Mouse (Mus musculus) heart, embryonic 10.5 days (tissue): ENCODE measurements around the gene Cryl1. TPM values are rescaled to one million over a fixed set of nuclear protein-coding genes. Genes with fewer than 3 reads are reported as not detected.
A peak's percentile ranks its signal among the peaks of the same experiment; 100 is the strongest.

Source experiments
- DNase-seq: peaks from one replicate; pipeline ENCODE4 v3.0.0-alpha.2; 2017; ENCODE audit warnings: low spot score
- H3K27ac ChIP-seq: fragments of 300-500 bp; sonication (generic); 2 replicates; pipeline ENCODE4 v1.5.1; 2016; ENCODE audit warnings: mild to moderate bottlenecking
- H3K27me3 ChIP-seq: fragments of 300-500 bp; sonication (generic); 2 replicates; pipeline ENCODE4 v1.6.1; 2016; ENCODE audit warnings: mild to moderate bottlenecking; ENCODE audit not compliant: poor library complexity, insufficient read depth, severe bottlenecking
- H3K36me3 ChIP-seq: fragments of 300-500 bp; sonication (generic); 2 replicates; pipeline ENCODE4 v1.6.1; 2016; ENCODE audit warnings: mild to moderate bottlenecking, moderate library complexity
- H3K4me1 ChIP-seq: fragments of 300-500 bp; sonication (generic); 2 replicates; pipeline ENCODE4 v1.6.1; 2016; ENCODE audit warnings: mild to moderate bottlenecking
- H3K4me3 ChIP-seq: fragments of 300-500 bp; sonication (generic); 2 replicates; pipeline ENCODE4 v1.5.1; 2016; ENCODE audit warnings: mild to moderate bottlenecking, moderate library complexity
- H3K9me3 ChIP-seq: fragments of 300-500 bp; sonication (generic); 2 replicates; pipeline ENCODE4 v1.6.1; 2016; ENCODE audit warnings: mild to moderate bottlenecking, moderate library complexity
- WGBS: fragments of 180-500 bp; shearing (Covaris S2); methylation state at CpG from one replicate; pipeline ENCODE4 v1.1.7; 2016; 5-methylcytosine and 5-hydroxymethylcytosine counted together
- polyA plus RNA-seq: library from polyadenylated mRNA; unstranded; fragments of >200 nt; fragmentation: Nextera tagmentation; extraction: Ambion mirVana; gene quantifications from 2 replicates; pipeline ENCODE4 v1.2.1, GENCODE M21; 2016

The Cryl1 gene
- polyA plus RNA-seq, 1 experiment from 2014 or later = 9.7 TPM

DNA sequence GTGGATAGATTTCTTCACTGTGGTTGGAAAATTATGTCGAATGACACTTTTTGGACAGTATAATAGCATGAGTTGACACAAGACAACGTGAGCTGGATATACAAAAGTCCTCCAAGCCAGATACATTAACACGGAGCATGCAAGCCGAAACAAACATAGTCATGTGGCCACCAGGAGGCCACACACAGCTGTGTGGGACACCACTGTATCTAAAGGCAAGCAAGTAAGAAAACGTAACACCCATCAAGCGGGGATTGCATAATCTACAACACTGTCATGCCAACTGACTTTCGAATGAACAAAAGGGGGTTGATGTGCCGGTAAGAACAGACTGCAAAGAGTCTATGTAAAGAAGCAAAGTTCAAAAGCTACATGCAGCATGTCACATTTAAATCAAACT, 65.8 kb downstream of the Cryl1 start:
- Histone ChIP-seq H3K36me3 (no peaks in the 10 kb centered on the region), H3K27ac (no peak overlapping the region), H3K4me3 (no peak overlapping the region), H3K9me3 (no peaks in the 10 kb centered on the region), H3K27me3 (no peaks in the 10 kb centered on the region), H3K4me1 (peaks cover 8% of the 10 kb centered on the region; the same call in 1 of the 2 replicates)
- 84% methylated on average over 8 of the region's 8 CpGs for WGBS
- DNase-seq = no peak

DNA sequence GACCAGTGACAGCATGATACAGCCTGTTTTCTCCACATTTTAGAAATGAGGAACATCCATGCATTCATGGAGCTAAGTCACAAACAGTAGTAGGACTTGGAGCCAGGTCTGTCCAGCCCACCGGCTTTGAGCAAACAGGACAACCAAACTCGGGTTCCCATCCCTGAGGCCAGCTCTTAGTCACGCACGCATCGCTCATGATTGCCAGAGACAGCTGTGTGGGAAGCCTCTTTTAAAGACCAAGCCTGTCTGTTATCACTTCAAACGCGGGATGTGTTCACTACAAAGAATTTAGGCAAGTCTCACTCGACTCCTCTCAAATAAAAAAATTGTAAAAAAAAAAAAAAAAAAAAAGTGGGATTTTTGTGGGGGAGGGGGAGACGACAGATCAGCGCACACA, 67.2 kb downstream of the Cryl1 start:
- H3K36me3 ChIP-seq = no peaks in the 10 kb centered on the region
- H3K4me1 ChIP-seq = peaks cover 8% of the 10 kb centered on the region; the same call in 1 of the 2 replicates
- 76% methylated on average over 10 of the region's 10 CpGs for WGBS

DNA sequence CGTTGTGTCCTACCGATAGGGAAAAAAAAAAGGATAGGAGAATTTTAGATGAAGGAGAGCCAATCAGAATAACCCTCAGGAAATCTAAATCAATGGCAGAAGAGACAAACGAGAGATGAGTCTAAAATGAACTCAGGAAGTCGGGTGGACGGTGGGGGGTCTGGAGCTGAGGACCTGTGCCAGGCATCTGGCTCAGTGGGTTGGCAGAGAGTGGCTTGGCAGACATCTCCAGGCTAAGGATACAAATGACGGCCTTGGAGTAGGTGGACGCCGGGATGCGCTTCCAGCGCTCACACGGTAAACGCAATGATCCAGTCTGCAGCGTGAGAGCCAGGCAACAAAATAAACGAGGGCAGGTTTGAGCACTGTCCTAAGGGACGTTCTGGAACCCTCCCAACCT, 68.7 kb downstream of the Cryl1 start:
- 90% methylated on average over 15 of the region's 15 CpGs for WGBS

More for the DNA sequence above, 67.2 kb downstream of the Cryl1 start:
- H3K9me3 ChIP-seq = no peaks in the 10 kb centered on the region
- no peak overlapping the region for H3K4me3 ChIP-seq
- no peak overlapping the region for H3K27ac ChIP-seq
- H3K27me3 ChIP-seq = no peaks in the 10 kb centered on the region
- no peak for DNase-seq

DNA sequence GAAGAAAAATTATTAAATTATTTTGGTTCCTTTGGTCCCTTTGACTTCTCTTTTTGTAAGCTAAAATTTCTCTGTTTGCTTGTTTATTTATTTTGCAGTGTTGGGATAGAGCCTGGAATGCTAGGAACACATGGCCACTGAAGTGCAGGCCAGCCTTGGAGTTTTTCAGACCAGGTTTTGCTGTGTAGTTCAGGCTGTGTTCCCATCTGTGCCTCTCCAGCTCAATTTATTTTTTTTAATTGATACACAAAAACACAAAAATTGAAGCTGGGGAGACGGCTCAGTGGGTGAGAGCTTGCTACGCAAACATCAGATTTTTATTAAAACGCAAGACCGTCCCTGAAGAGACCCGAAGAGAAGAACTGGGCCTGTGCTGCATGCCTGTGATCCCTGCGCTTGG, 71.6 kb downstream of the Cryl1 start:
- H3K4me1 ChIP-seq = peaks cover 8% of the 10 kb centered on the region; the same call in 1 of the 2 replicates
- no peak for DNase-seq
- H3K27me3 ChIP-seq = no peaks in the 10 kb centered on the region
- no peak overlapping the region for H3K27ac ChIP-seq
- H3K4me3 ChIP-seq = no peak overlapping the region
- no peaks in the 10 kb centered on the region for H3K9me3 ChIP-seq
- no peaks in the 10 kb centered on the region for H3K36me3 ChIP-seq
- 91% methylated on average over 6 of the region's 6 CpGs for WGBS

More for the DNA sequence above, 68.7 kb downstream of the Cryl1 start:
- Histone ChIP-seq H3K27me3 (no peaks in the 10 kb centered on the region), H3K36me3 (no peaks in the 10 kb centered on the region), H3K4me1 (peaks cover 8% of the 10 kb centered on the region; the same call in 1 of the 2 replicates), H3K27ac (no peak overlapping the region), H3K9me3 (no peaks in the 10 kb centered on the region), H3K4me3 (no peak overlapping the region)
- no peak for DNase-seq

DNA sequence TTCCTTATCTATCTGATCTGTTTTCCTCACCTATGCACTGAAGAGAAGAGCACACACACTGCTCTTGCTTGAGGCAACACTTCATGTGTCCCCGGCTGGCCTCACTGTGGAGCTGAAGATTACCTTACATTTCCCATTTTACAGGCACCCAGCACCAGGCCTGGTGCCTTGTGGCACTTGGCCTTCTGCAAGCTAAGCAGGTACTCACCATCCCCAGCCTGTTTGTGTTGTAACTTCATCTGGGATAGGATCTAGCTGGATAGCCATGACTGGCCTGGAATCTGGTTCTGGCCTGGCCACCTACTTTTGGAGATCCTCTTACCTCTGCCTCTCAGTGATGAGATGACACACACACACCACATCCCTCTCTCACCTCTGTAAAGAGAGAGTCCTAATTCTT, 79.5 kb downstream of the Cryl1 start:
- Histone ChIP-seq H3K27ac (no peak overlapping the region), H3K4me3 (no peak overlapping the region), H3K4me1 (peaks cover 16% of the 10 kb centered on the region), H3K9me3 (no peaks in the 10 kb centered on the region), H3K27me3 (no peaks in the 10 kb centered on the region), H3K36me3 (no peaks in the 10 kb centered on the region)
- WGBS = 79% methylated on average over 1 of the region's 1 CpGs
- DNase-seq = no peak

DNA sequence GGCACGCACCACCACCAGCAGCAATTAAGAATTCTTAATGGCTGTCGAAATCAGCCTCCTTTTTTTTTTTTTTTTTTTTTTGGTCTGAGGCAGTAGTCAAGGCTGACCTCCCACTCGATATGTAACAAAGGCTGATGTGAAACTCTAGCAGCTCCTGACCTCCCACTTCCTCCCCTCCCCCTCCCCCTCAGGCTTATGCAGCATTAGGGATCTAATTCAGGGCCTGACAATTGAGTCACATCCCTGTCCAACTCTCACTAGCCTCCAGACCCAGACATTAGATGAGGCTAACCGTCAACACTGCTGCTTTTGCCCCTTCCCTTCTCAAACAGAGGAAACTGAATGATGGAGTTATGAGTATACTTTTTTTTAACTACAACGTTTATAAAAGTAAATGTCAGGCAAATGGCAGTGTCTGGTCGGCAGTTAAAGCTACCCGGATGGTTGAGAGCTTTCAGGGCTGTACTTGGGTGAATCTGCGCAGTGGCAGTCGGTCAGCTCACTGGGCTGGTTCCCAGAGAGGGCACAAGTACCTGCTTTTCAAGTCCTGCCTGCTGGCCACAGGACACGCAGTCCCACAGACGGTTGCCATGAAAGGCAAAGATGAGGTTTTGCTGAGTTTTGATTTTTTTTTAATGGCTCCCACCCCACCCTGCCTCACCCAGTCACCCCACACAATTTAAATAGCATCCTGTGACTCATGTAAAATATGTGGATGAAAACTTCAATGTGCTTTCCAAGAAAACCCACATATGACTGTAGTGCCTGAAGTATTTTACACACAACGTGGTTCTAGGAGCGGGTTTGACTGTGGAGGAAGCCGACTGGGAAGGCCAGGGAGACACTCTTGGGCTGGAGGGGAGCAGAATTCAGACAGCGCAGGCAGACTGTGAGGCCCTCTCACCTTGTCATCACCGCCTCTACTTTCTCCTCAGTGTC, 81.4 kb downstream of the Cryl1 start:
- no peaks in the 10 kb centered on the region for H3K36me3 ChIP-seq
- H3K27ac ChIP-seq = peak overlapping the region; percentile 30; the same call in 1 of the 2 replicates
- H3K27me3 ChIP-seq = no peaks in the 10 kb centered on the region

DNA sequence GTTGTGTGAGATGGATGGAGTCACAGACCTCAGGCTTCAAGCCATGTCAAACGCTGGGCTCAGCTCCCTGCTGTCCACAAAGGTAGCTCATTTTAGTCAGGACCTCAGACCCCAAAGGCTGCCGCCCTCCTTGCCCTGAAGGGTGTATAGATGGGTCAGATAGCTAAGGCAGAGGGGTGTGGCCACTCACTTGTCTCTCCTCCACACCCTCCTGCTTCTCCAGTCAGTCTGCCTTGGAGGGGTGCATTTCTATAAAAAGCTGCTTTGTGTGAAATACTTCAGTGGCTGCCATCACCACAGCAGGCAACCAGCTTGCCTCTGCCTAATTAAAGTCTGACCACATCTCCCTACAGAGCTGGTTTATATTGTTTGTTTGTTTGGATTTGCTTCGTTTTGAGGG, 82.4 kb downstream of the Cryl1 start:
- Histone ChIP-seq H3K9me3 (no peaks in the 10 kb centered on the region), H3K27me3 (no peaks in the 10 kb centered on the region), H3K4me3 (no peak overlapping the region), H3K36me3 (no peaks in the 10 kb centered on the region), H3K4me1 (peaks cover 16% of the 10 kb centered on the region), H3K27ac (no peak overlapping the region)
- 40% methylated on average over 3 of the region's 3 CpGs for WGBS
- DNase-seq = no peak

More for the DNA sequence above, 81.4 kb downstream of the Cryl1 start:
- Histone ChIP-seq H3K9me3 (no peaks in the 10 kb centered on the region), H3K4me3 (no peak overlapping the region), H3K4me1 (peaks cover 16% of the 10 kb centered on the region)
- DNase-seq = no peak
- 49% methylated on average over 16 of the region's 16 CpGs for WGBS

DNA sequence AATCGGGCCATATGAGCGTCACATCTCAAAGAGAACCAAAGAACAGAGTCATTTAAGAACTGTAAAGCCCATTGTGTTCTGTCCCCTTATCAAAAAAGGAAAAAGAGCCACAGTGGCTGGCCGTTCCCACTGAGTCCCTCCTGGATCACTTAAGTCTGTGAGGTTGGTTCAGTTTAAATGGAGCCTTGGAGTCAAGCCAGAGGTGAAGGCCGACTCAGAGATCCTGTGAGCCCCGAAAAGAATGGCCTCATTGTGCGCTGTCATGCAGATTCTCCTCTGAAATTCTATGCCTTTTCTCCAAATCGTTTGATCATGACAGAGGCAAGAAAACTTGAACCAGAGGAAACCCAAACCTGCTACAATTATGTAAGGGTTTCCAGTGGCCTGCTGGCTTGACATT, 82.8 kb downstream of the Cryl1 start:
- Histone ChIP-seq H3K36me3 (no peaks in the 10 kb centered on the region), H3K4me3 (no peak overlapping the region), H3K27me3 (no peaks in the 10 kb centered on the region), H3K4me1 (peaks cover 16% of the 10 kb centered on the region), H3K27ac (no peak overlapping the region), H3K9me3 (no peaks in the 10 kb centered on the region)
- DNase-seq = no peak
- 64% methylated on average over 7 of the region's 7 CpGs for WGBS

DNA sequence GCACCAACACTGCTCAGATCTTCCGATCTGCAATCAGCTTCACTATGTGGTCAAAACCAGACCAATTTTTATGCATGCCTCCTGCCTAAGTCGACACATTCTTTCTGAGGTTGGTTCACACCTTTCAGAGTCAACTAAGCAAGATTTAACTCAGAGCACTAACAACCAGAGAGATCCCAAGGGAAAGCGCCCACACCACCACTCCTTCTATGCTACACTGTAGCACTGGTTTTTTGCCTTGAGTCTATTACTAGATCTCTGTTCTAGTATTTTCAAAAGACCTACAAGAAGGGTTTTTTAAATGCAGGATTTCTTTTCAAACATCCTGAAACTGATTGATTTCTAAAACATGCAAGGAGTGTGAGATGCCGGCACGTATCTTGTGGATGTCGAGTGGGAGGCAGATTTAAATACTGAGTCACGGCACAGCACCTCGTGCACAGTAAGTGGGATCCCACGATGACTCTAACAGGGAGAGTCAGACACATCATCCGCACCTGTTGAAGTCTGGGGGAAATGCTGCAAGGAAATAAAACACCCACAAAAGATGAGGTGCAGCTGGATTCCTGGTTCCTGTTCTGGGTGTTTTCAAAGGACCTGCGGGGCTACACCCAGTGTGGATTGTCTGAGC, 96.6 kb downstream of the Cryl1 start:
- Histone ChIP-seq H3K27ac (no peak overlapping the region), H3K36me3 (no peaks in the 10 kb centered on the region), H3K27me3 (peaks cover 5% of the 10 kb centered on the region; the same call in 1 of the 2 replicates), H3K4me1 (peaks cover 9% of the 10 kb centered on the region; the same call in 1 of the 2 replicates), H3K9me3 (no peaks in the 10 kb centered on the region), H3K4me3 (no peak overlapping the region)
- DNase-seq = no peak
- WGBS = 79% methylated on average over 11 of the region's 11 CpGs

DNA sequence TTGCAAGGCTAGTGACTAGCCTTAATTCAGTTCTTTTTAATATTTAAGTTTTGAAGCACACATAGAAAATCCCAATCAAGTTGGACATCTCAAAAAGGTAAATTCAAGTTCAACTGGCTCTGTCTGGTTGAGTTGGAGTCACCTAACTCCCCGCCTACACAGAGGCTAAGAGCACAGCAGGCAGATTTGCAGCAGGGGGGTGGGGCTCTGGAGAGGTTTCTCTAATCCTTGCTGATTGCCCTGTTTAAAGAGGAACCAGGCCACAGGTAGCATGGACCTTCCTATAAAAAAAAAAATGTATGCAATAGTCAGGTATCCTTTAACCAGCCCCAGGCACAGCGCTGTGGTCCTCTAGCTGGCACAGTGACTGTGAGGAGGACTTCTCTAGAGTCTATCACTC, 97.8 kb downstream of the Cryl1 start:
- H3K4me3 ChIP-seq = no peak overlapping the region
- H3K36me3 ChIP-seq = no peaks in the 10 kb centered on the region
- no peak for DNase-seq
- H3K4me1 ChIP-seq = peaks cover 9% of the 10 kb centered on the region; the same call in 1 of the 2 replicates
- no peak overlapping the region for H3K27ac ChIP-seq
- WGBS = 40% methylated on average over 2 of the region's 2 CpGs
- peaks cover 5% of the 10 kb centered on the region; the same call in 1 of the 2 replicates for H3K27me3 ChIP-seq
- no peaks in the 10 kb centered on the region for H3K9me3 ChIP-seq

DNA sequence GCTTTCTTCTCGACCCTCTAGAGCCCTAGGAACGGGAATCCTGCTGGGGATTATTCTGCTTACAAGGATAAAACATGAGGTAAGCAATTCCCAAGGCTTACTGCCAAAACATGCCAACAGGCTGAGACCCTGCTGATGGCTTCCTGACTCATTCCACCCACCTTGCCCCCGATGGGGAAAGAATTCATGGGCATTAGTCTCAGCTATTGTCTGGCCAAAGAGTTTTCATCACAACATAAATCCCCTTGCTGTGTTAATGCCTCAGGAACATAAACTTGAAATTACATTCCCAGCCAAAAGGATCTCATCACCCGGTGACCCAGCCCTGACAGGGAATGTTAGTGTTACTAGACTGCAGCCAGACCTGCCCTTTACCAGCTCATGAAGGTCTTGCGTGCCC, 100.7 kb downstream of the Cryl1 start:
- no peaks in the 10 kb centered on the region for H3K36me3 ChIP-seq
- H3K27ac ChIP-seq = no peak overlapping the region
- H3K27me3 ChIP-seq = peaks cover 5% of the 10 kb centered on the region; the same call in 1 of the 2 replicates
- 64% methylated on average over 5 of the region's 5 CpGs for WGBS
- H3K9me3 ChIP-seq = no peaks in the 10 kb centered on the region
- no peak for DNase-seq
- H3K4me3 ChIP-seq = no peak overlapping the region
- H3K4me1 ChIP-seq = peaks cover 9% of the 10 kb centered on the region; the same call in 1 of the 2 replicates

DNA sequence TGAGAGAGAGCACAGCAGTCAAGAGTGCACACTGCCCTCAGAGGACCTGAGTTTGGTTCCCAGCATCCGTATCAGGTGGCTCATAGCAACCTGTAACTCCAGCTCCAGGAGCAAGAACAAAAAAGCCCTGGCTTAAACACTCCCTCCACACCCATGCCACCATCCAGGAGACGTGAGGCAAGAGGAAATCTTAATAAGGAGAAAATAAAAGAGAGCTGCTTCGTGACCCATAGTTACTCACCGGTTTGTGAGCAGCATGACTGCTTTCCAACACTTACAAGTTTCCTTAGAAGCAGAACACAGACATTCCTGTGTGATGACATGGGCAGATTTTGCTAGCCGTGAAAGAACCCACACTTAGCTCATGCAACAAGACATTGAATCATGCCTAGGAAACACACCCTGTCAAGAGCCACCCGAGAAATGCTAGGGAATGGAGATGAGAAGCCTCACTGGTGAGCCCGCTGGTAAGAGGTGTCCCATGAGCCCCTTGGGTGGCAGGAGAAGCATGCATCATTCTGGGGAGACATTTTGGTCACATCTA, 106.9 kb downstream of the Cryl1 start:
- H3K4me1 ChIP-seq = no peaks in the 10 kb centered on the region
- no peaks in the 10 kb centered on the region for H3K9me3 ChIP-seq
- no peak overlapping the region for H3K27ac ChIP-seq
- no peak overlapping the region for H3K4me3 ChIP-seq
- DNase-seq = no peak
- H3K36me3 ChIP-seq = no peaks in the 10 kb centered on the region
- WGBS = 77% methylated on average over 7 of the region's 7 CpGs
- H3K27me3 ChIP-seq = no peaks in the 10 kb centered on the region

DNA sequence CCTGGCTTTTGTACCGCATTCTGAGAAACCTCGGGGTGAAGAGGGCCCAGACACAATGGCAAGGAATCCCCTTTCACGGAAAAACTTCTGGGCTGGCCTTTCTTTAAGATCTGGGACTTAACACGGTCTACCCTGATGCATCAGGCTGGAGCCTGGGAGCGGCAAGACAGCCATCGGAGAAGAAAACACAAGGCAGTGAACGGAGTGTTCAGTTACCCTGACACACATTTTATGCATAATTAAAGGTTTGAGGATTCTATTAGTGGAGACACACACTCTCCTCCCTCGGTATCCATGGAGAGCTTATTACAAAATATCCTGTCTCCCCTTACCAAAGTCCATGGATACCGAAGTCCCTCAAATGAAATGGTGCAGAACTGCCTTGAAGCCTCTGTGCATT, 109.2 kb downstream of the Cryl1 start:
- H3K36me3 ChIP-seq = no peaks in the 10 kb centered on the region
- H3K4me1 ChIP-seq = 0 out of 2 replicates have a peak, but pooled peaks cover 3% of the 10 kb centered on the region
- no peaks in the 10 kb centered on the region for H3K27me3 ChIP-seq
- H3K9me3 ChIP-seq = no peaks in the 10 kb centered on the region
- no peak overlapping the region for H3K4me3 ChIP-seq
- DNase-seq = no peak
- no peak overlapping the region for H3K27ac ChIP-seq
- 76% methylated on average over 9 of the region's 9 CpGs for WGBS
